Mouse (Mus musculus): ENCODE measurements around the gene Vmn1r197.
"Not testable (repeated sequence)": the region's sequence is repeated elsewhere in the genome, so short reads cannot be mapped to it uniquely, and the experiment has no call there.

Vmn1r197 gene

DNA sequence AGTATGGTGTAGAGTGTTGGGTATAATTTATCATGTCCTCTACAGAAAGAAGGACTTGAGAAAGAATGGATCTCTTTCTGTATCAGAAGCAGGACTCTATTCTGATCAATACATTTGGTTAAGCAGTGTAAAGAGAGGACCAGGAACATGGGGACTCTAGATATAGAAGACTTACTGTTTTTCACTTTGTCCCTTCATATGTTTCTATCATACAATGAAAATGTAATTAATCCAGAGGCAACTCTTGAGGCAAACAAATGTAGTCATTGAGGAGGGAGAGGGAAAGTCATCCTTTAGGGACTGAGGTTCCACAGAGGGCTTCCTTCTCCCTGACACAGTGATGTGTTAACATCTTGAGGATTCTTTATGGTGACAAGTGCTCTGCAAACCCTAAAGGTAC, at the start of gene Vmn1r197:
Gene Vmn1r197, plus strand, starts transcription at position 301 of the 400 bp plus-strand sequence.
- no peak for DNase-seq (ENCODE audit: low spot score in 2 of 2)

DNA sequence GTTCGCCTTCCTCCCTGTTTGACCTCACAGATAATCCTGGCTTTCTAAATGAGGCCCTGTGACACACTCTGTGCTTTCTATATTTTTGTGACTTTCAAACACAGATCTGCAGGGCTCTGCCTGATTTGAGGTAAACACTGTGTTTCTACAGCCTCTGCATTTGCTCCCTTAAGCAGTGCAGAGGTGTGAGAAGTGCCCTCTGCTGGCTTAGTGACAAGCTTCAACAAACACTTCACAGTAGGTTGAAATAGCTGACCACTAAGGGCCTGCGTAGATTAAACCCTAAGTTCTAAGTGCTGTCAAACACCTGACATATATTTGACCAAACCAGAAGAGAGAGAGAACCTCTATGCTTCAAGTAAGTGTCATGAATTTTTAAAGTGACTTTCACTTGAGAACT, 39.8 kb upstream of the Vmn1r197 start:
- DNase-seq (ENCODE audit: low spot score in 2 of 2), result no peak

DNA sequence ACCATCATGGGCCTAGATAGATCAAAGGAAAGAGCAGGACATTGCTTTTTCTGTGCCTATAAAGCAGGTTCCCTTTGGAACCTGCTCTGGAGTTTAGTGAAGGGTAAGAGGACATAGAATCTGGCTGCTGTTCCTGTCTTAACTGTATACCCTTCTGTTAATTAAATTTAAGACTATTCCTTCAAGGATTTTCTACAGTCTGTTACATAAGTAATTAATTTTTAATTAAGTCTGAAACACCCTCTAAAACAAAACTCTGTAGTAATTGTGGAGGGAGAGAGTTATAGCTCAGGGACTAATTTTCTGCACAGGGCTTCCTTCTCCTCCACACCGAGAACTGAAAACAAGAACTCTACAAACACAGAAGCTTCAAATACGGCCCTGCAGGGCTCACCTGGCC, 34.8 kb upstream of the Vmn1r197 start, which contains the start of gene Vmn1r196:
Gene Vmn1r196, plus strand, starts transcription at position 301 of the 400 bp plus-strand sequence.
- no peak for DNase-seq (ENCODE audit: low spot score in 2 of 2)

DNA sequence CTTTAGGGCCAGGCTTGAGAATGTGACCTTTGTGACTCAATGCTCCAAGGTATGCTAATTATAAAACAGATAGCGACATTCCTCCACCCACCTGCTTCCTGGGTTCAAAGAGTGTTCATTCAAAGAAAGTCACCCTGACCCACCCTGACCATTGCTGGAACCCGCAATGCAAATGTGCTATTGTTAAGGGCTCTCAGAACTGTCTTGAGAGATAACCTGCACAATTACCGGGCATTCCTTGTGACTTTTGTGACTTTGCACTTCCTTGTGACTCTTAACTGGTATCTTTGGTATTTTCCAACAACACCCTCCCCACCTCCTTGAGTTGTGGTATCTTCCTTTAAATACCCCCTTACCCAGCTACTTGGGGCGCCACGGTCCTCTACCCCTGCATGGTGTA, 16.3 kb upstream of the Vmn1r197 start:
- not testable (repeated sequence) for DNase-seq (ENCODE audit: low spot score in 2 of 2)

DNA sequence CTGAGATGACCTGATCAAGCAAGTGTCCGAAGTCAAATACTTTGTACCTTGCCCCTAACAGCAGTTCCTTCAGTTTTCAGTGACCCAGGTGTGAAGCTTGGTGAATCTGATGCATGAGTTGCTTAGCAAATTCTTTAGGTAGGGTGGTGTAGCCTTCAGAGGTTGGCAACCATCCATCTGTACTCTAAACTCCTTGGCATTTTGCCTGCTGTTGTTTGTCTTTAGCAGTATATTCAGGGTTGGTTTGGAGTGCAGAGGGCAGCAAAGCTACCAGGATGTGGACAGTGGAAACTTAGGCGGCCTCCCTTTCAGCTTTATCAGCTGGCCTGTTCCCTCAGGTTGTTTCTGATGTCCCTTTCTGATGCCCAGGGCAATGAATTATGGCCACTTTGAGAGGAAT, 9.0 kb upstream of the Vmn1r197 start:
- DNase-seq (ENCODE audit: low spot score in 2 of 2), result no peak

DNA sequence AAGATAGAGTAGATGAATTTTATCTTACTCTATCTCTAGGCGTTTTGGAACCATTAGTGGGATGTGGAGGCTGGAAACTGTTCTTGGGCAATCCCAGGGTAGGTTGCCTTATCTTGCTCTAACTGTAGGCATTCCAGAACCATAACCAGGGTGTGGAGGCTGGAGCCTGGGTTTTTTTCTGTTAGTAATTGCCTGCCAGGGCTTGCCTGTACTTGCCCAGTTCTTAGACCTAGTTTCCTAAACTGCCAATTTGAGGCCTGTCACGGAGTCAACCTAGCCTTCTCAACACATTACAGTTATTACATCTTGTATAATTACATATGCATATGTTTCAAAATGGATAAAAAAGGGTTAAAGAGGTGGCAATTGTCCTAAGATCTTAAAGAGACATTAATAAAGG, 7.0 kb upstream of the Vmn1r197 start:
- DNase-seq (ENCODE audit: low spot score in 2 of 2), result no peak

DNA sequence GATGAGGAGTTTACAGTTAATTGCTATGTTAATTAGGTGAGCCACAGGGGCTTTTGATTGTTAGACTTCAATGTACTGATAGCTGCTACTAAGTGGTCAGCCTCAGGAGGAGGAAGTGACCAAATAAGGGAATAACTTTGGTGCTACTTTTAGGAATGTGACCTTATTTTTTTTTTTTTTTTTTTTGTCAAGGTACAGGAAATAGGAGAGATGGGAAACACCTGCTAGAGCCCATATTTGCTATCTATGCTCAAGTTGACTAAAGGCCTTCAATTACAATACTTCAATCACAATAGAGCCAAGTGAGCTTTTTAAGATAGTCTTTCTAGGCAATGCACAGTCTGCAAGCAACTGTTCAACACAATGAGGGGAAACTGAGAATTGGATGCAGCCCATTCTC, 4.3 kb upstream of the Vmn1r197 start:
- no peak for DNase-seq (ENCODE audit: low spot score in 2 of 2)

DNA sequence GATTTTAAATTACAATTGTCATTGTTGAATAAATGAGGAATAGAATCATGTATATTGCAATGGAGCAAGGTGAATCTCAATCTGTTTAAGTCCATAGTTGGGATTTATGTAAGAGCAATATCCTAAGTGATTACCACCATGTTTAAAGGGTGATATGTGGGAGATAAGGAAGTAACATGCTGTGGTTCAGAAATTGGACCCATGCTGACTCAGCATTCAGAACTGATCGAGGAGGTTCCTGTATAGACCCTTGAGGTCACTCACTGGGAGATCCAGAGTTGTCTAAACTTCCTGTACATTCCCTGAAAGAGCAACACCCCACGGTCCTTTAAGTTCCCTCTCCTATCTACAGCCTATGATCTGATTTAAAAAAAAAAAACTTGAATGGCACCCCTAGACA, 8.9 kb downstream of the Vmn1r197 start:
- DNase-seq (ENCODE audit: low spot score in 2 of 2), result no peak

DNA sequence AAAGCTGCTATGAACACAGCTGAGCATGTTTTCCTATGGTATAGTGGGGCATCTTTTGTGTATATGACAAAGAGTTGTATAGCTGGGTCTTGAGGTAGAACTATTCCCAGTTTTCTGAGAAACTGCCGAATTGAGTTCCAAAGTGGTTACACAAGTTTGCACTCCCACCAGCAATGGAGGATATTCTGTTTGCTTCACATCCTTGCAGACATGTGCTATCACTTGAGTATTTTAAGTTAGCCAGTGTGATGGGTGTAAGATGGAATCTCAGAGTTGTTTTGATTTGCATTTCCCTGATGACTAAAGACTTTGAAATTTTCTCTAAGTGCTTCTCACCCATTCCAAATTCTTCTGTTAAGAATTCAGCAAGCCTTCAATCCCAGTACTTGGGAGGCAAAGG, 11.2 kb downstream of the Vmn1r197 start:
- DNase-seq (ENCODE audit: low spot score in 2 of 2), result no peak

DNA sequence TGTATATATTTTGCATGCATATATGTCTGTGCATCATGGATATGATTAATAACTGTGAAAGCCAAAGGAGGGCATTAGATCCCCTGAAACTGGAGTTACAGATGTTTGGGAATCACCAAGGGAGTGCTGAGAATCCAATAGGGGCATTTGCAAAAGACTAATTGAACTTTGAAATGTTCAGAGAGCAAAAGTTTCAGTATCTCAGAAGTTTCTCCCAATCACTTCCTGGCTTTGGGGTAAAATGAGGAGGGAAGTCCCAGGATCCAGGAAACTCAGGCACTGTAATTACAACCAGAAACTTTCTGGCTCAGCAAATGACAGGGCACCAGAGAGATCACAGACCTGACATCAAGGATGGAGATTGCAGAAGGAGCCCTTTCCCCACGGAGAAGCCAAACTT, 25.7 kb downstream of the Vmn1r197 start, which contains the start of gene Vmn1r198:
Gene Vmn1r198, plus strand, starts transcription at position 301 of the 400 bp plus-strand sequence.
- DNase-seq (ENCODE audit: low spot score in 2 of 2), result no peak

DNA sequence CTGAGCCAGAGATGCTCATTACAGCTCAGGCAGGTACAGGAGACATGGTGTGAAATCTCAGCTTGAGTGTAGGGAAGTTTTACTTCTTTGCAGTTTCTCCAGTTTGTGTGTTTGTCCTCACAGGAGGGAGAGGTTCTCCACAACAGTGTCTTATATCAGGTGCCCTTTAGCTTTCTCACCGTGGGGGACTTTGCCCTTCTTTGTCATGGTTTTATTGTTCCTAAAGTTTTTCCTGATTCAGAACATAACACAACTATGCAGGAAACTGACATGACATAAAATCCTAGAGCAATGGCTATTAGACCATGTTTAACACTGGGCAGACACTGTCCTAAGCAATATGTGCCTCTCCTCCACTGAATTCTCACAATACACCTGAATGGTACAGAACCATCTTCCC, 26.4 kb downstream of the Vmn1r197 start:
- no peak for DNase-seq (ENCODE audit: low spot score in 2 of 2)

DNA sequence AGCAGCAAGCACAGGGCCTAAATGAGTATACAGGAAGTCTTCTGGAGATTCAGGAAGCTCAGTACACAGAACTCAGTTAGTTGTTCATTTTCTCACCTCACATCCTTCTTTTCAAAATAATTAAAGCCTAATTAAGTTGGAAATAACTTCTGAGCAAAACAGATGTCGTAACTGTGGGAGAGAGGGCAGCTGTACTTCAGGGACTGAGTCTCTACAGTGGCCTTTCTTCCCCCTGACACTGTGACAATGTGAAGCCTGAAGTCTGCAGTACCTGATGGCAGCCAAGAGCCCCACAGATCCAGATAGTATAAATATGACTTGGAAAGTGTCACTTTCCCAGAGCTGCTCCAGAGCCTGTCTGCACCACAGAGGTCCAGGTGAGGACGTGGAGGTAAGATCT, 55.1 kb downstream of the Vmn1r197 start, which contains the start of gene Vmn1r199:
Gene Vmn1r199, plus strand, starts transcription at position 301 of the 400 bp plus-strand sequence.
- no peak for DNase-seq (ENCODE audit: low spot score in 2 of 2)

DNA sequence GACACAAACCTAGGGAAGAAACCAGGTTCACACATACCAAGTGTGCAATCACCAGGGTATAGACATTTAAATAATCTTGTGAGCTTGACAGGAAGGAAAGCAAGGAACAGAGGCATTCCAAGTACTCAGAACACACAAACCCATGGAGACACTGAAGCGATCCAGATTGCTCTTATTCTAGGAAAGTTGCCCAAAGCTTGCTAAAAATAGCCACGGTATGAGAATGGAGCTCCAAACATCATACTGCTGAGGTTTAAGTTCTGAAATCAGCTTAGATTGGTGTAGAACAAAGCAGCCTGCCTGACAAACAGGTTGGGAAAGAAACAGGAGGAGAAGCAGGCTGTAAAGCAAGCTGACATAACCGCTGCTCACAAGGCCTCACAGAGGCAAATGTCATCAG, 56.7 kb downstream of the Vmn1r197 start:
- DNase-seq (ENCODE audit: low spot score in 2 of 2), result not testable (repeated sequence)
